Mouse (Mus musculus): ENCODE data around the gene Tet3. TPM values are rescaled to one million over a fixed set of nuclear protein-coding genes. Genes with fewer than 3 reads are reported as not detected.
A peak's percentile ranks its signal among the peaks of the same experiment; 100 is the strongest.
"Not testable (repeated sequence)": the region's sequence is repeated elsewhere in the genome, so short reads cannot be mapped to it uniquely, and the experiment has no call there.

The Tet3 gene
- polyA plus RNA-seq, 1 experiment = 16.6 TPM

- Histone ChIP-seq H3K4me3 (ENCODE audit: insufficient read depth, low read length) (peak overlapping the region; percentile 76), H3K4me1 (ENCODE audit: control insufficient read depth, insufficient read depth, low read length) (peaks cover 2% of the 10 kb centered on the region; the same call in 1 of the 2 replicates), H3K27ac (ENCODE audit: insufficient read depth, low read length) (no peak overlapping the region)
- TF ChIP-seq POLR2A (IDR thresholded peaks at IDR 0.05; ENCODE audit: extremely low read depth, insufficient read depth, low read length) (no peak), CTCF (IDR thresholded peaks at IDR 0.05; ENCODE audit: extremely low read depth, insufficient read depth, low read length) (no peak)
Measured at GRCm38 (mm10) chr6:83350172-83350571, 108.7 kb downstream of the Tet3 start.

- Histone ChIP-seq H3K27ac (ENCODE audit: insufficient read depth, low read length) (no peak overlapping the region), H3K4me3 (ENCODE audit: insufficient read depth, low read length) (peak overlapping the region; percentile 76), H3K4me1 (ENCODE audit: control insufficient read depth, insufficient read depth, low read length) (peaks cover 2% of the 10 kb centered on the region; the same call in 1 of the 2 replicates)
- TF ChIP-seq CTCF (IDR thresholded peaks at IDR 0.05; ENCODE audit: extremely low read depth, insufficient read depth, low read length) (peak; percentile 47; the same call in 1 of the 2 replicates), POLR2A (IDR thresholded peaks at IDR 0.05; ENCODE audit: extremely low read depth, insufficient read depth, low read length) (no peak; the same call in 1 of the 2 replicates)
Measured at GRCm38 (mm10) chr6:83349274-83349958, 109.5 kb downstream of the Tet3 start.

GRCm38 (mm10) chr6:83348873-83349272, 110.0 kb downstream of the Tet3 start, which contains the start of gene Bola3:
TSS of gene Bola3 (plus strand) at chr6:83349147.
- Histone ChIP-seq H3K4me3 (ENCODE audit: insufficient read depth, low read length) (peak within 1 kb of the TSS; percentile 76), H3K27ac (ENCODE audit: insufficient read depth, low read length) (no peak within 1 kb of the TSS), H3K4me1 (ENCODE audit: control insufficient read depth, insufficient read depth, low read length) (peaks cover 2% of the 10 kb centered on the region; the same call in 1 of the 2 replicates)
- TF ChIP-seq POLR2A (IDR thresholded peaks at IDR 0.05; ENCODE audit: extremely low read depth, insufficient read depth, low read length) = no peak
- TF ChIP-seq CTCF (IDR thresholded peaks at IDR 0.05; ENCODE audit: extremely low read depth, insufficient read depth, low read length) = no peak

- Histone ChIP-seq H3K27ac (ENCODE audit: insufficient read depth, low read length) (no peak overlapping the region), H3K4me3 (ENCODE audit: insufficient read depth, low read length) (no peak overlapping the region), H3K4me1 (ENCODE audit: control insufficient read depth, insufficient read depth, low read length) (peaks cover 2% of the 10 kb centered on the region; the same call in 1 of the 2 replicates)
- TF ChIP-seq CTCF (IDR thresholded peaks at IDR 0.05; ENCODE audit: extremely low read depth, insufficient read depth, low read length) (no peak), POLR2A (IDR thresholded peaks at IDR 0.05; ENCODE audit: extremely low read depth, insufficient read depth, low read length) (no peak)
Measured at GRCm38 (mm10) chr6:83347916-83348315, 111.0 kb downstream of the Tet3 start.

GRCm38 (mm10) chr6:83345285-83345684, 113.6 kb downstream of the Tet3 start:
- H3K4me3 ChIP-seq (ENCODE audit: insufficient read depth, low read length); H3K27ac ChIP-seq (ENCODE audit: insufficient read depth, low read length); H3K4me1 ChIP-seq (ENCODE audit: control insufficient read depth, insufficient read depth, low read length): not testable (repeated sequence)

- Histone ChIP-seq H3K27ac (ENCODE audit: insufficient read depth, low read length) (no peak overlapping the region), H3K4me3 (ENCODE audit: insufficient read depth, low read length) (no peak overlapping the region), H3K4me1 (ENCODE audit: control insufficient read depth, insufficient read depth, low read length) (no peaks in the 10 kb centered on the region)
- no peak for TF ChIP-seq CTCF (IDR thresholded peaks at IDR 0.05; ENCODE audit: extremely low read depth, insufficient read depth, low read length)
- TF ChIP-seq POLR2A (IDR thresholded peaks at IDR 0.05; ENCODE audit: extremely low read depth, insufficient read depth, low read length) = no peak
Measured at GRCm38 (mm10) chr6:83342957-83343356, 115.9 kb downstream of the Tet3 start.

- no peak for TF ChIP-seq POLR2A (IDR thresholded peaks at IDR 0.05; ENCODE audit: extremely low read depth, insufficient read depth, low read length)
- H3K4me3 ChIP-seq (ENCODE audit: insufficient read depth, low read length) = no peak overlapping the region
- no peak overlapping the region for H3K27ac ChIP-seq (ENCODE audit: insufficient read depth, low read length)
- H3K4me1 ChIP-seq (ENCODE audit: control insufficient read depth, insufficient read depth, low read length) = no peaks in the 10 kb centered on the region
Measured at GRCm38 (mm10) chr6:83341387-83341786, 117.5 kb downstream of the Tet3 start.

GRCm38 (mm10) chr6:83327591-83328190, 131.2 kb downstream of the Tet3 start:
- Histone ChIP-seq H3K4me3 (ENCODE audit: insufficient read depth, low read length) (no peak overlapping the region), H3K27ac (ENCODE audit: insufficient read depth, low read length) (no peak overlapping the region), H3K4me1 (ENCODE audit: control insufficient read depth, insufficient read depth, low read length) (peaks cover 2% of the 10 kb centered on the region; the same call in 1 of the 2 replicates)
- TF ChIP-seq CTCF (IDR thresholded peaks at IDR 0.05; ENCODE audit: extremely low read depth, insufficient read depth, low read length) (no peak), POLR2A (IDR thresholded peaks at IDR 0.05; ENCODE audit: extremely low read depth, insufficient read depth, low read length) (no peak)

- H3K4me3 ChIP-seq (ENCODE audit: insufficient read depth, low read length) = peak overlapping the region; percentile 37
- TF ChIP-seq CTCF (IDR thresholded peaks at IDR 0.05; ENCODE audit: extremely low read depth, insufficient read depth, low read length) (no peak), POLR2A (IDR thresholded peaks at IDR 0.05; ENCODE audit: extremely low read depth, insufficient read depth, low read length) (no peak)
- peaks cover 2% of the 10 kb centered on the region; the same call in 1 of the 2 replicates for H3K4me1 ChIP-seq (ENCODE audit: control insufficient read depth, insufficient read depth, low read length)
- H3K27ac ChIP-seq (ENCODE audit: insufficient read depth, low read length) = no peak overlapping the region
Measured at GRCm38 (mm10) chr6:83326761-83327160, 132.1 kb downstream of the Tet3 start.

GRCm38 (mm10) chr6:83326394-83326736, 132.5 kb downstream of the Tet3 start:
- TF ChIP-seq CTCF (IDR thresholded peaks at IDR 0.05; ENCODE audit: extremely low read depth, insufficient read depth, low read length) (no peak), POLR2A (IDR thresholded peaks at IDR 0.05; ENCODE audit: extremely low read depth, insufficient read depth, low read length) (no peak)

More at GRCm38 (mm10) chr6:83326394-83326736, 132.5 kb downstream of the Tet3 start:
- Histone ChIP-seq H3K4me3 (ENCODE audit: insufficient read depth, low read length) (peak overlapping the region; percentile 37), H3K27ac (ENCODE audit: insufficient read depth, low read length) (peak overlapping the region; percentile 72; the same call in 1 of the 2 replicates), H3K4me1 (ENCODE audit: control insufficient read depth, insufficient read depth, low read length) (peaks cover 2% of the 10 kb centered on the region; the same call in 1 of the 2 replicates)

All from cortical plate, adult 2 months (tissue).